Mouse (Mus musculus): ENCODE measurements around the gene Tex264.
A peak's percentile ranks its signal among the peaks of the same experiment; 100 is the strongest.

The Tex264 gene

DNA sequence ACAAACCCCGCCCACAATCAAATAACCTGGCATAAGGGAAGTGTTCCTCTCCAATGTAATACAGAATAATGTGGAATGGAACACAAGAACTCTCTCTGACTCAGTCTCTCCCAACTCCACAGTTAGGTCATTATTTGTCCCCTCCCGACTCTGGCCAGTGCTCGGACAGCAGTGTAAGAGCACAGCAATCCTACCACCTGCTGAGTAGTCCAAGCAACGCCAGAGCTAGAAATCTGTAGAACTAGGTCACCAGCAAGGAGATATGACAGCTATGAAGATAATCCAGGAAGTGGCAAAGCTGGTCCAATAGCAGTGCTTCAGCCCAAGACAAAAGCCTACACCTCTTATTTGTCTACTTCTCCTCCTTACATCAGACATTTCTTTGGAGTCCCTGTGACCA is 9.2 kb downstream of the Tex264 start:
- Histone ChIP-seq H3K4me3 (replicated peaks; ENCODE audit: low read length) (no peak overlapping the region), H3K36me3 (ENCODE audit: insufficient read depth, low read length) (peaks cover 90% of the 10 kb centered on the region), H3K9me3 (ENCODE audit: low read length) (no peaks in the 10 kb centered on the region), H3K4me1 (replicated peaks; ENCODE audit: low read depth, low read length) (peaks cover 38% of the 10 kb centered on the region), H3K27me3 (ENCODE audit: insufficient read depth, low read length) (no peaks in the 10 kb centered on the region)
- no peak for TF ChIP-seq POU5F1 (IDR thresholded peaks at IDR 0.05; ENCODE audit: borderline replicate concordance, low read length)
- TF ChIP-seq CTCF (conservative IDR thresholded peaks at IDR 0.05; ENCODE audit: low read length) = no peak
- no peak for TF ChIP-seq NANOG (IDR thresholded peaks at IDR 0.05; ENCODE audit: borderline replicate concordance, low read length)

DNA sequence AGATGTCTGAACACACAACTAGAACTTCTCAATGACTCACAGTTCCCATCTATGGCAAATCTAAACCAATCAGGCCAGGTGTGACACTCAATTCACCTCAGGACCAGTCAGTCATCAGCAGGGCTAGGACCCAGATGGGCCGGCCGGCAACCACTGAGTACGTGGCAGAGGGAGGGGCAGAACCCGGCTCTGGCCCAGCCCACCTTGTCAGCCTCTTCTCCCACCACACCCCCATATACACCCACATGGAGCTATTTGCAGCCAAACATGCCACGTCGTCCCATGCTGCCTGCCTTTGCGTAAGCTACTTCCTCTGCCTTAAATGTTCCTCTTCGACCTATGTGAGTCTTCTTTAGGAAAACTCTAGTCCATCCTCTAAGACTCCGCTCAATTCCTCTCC is 9.8 kb downstream of the Tex264 start:
- peaks cover 38% of the 10 kb centered on the region for H3K4me1 ChIP-seq (replicated peaks; ENCODE audit: low read depth, low read length)
- no peaks in the 10 kb centered on the region for H3K9me3 ChIP-seq (ENCODE audit: low read length)
- H3K36me3 ChIP-seq (ENCODE audit: insufficient read depth, low read length) = peaks cover 90% of the 10 kb centered on the region
- TF ChIP-seq POU5F1 (IDR thresholded peaks at IDR 0.05; ENCODE audit: borderline replicate concordance, low read length) (no peak), CTCF (conservative IDR thresholded peaks at IDR 0.05; ENCODE audit: low read length) (no peak), NANOG (IDR thresholded peaks at IDR 0.05; ENCODE audit: borderline replicate concordance, low read length) (no peak)
- H3K4me3 ChIP-seq (replicated peaks; ENCODE audit: low read length) = no peak overlapping the region
- no peaks in the 10 kb centered on the region for H3K27me3 ChIP-seq (ENCODE audit: insufficient read depth, low read length)

DNA sequence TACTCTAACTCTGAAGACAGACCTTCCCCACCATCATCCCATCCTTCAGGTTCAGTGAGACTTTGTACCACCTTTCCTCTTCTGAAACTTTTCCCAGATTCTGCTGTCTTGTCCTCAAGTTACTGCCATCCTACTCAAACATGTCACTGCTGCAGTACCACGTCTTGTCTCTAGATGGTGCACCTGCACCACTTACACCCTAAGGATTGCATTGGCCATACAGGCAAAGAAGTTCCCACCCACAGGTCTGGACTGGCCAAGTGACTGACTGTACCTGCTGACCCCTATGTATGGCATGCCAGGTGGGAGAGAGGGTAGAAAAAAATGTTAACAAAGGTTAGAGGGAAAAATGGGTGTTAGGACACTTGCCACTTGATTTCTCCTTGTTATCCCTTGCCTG is 10.2 kb downstream of the Tex264 start:
- peaks cover 38% of the 10 kb centered on the region for H3K4me1 ChIP-seq (replicated peaks; ENCODE audit: low read depth, low read length)
- TF ChIP-seq CTCF (conservative IDR thresholded peaks at IDR 0.05; ENCODE audit: low read length) (peak; percentile 97), POU5F1 (IDR thresholded peaks at IDR 0.05; ENCODE audit: borderline replicate concordance, low read length) (no peak)
- H3K9me3 ChIP-seq (ENCODE audit: low read length) = no peaks in the 10 kb centered on the region
- H3K36me3 ChIP-seq (ENCODE audit: insufficient read depth, low read length) = peaks cover 90% of the 10 kb centered on the region
- no peak overlapping the region for H3K4me3 ChIP-seq (replicated peaks; ENCODE audit: low read length)
- H3K27me3 ChIP-seq (ENCODE audit: insufficient read depth, low read length) = no peaks in the 10 kb centered on the region

DNA sequence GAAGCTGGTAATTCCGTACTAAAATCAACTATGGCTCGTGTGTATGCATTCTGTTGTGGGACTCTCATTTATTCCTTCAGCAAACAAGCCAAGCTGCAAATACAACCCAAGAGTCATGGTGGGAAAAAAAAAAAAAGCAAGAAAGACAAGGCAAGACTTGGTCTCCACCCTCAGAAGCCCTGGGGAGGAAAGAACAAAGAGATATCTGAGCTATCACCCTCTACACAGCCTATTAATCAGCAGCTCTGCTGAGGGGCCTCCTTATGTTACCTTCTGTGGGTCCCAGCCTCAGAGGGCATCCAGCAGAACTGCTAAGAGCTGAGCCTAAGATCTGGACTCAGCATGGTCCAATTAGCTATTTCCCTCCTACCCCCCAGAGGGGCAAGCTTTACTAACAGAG is 11.9 kb downstream of the Tex264 start:
- H3K9me3 ChIP-seq (ENCODE audit: low read length) = no peaks in the 10 kb centered on the region
- H3K36me3 ChIP-seq (ENCODE audit: insufficient read depth, low read length) = peaks cover 90% of the 10 kb centered on the region
- no peak overlapping the region for H3K4me3 ChIP-seq (replicated peaks; ENCODE audit: low read length)
- peaks cover 23% of the 10 kb centered on the region for H3K4me1 ChIP-seq (replicated peaks; ENCODE audit: low read depth, low read length)
- TF ChIP-seq NANOG (IDR thresholded peaks at IDR 0.05; ENCODE audit: borderline replicate concordance, low read length) (no peak), CTCF (conservative IDR thresholded peaks at IDR 0.05; ENCODE audit: low read length) (no peak), POU5F1 (IDR thresholded peaks at IDR 0.05; ENCODE audit: borderline replicate concordance, low read length) (no peak)
- H3K27me3 ChIP-seq (ENCODE audit: insufficient read depth, low read length) = no peaks in the 10 kb centered on the region

DNA sequence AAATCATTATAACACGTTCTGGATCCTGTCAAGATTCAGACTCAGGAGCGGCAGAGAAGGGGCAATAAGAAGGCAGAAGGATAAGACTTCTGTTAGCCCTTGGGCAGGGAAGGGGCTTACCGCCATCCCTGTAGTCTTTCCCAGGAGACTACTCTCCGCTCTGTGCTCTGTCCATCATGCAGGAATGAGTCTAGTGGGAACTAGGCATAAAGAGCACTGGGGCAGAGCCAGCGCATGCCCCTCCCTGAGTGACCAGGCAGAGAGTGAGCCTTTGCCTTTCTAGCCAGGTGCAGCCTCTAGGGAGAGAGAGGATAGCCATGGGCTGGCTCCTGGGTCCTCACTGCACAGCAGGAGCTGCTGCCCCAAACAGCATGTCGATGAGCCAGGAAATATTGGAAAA is 20.9 kb downstream of the Tex264 start:
- Histone ChIP-seq H3K9me3 (ENCODE audit: low read length) (no peaks in the 10 kb centered on the region), H3K4me1 (replicated peaks; ENCODE audit: low read depth, low read length) (peaks cover 49% of the 10 kb centered on the region), H3K36me3 (ENCODE audit: insufficient read depth, low read length) (peaks cover 100% of the 10 kb centered on the region), H3K27me3 (ENCODE audit: insufficient read depth, low read length) (no peaks in the 10 kb centered on the region), H3K4me3 (replicated peaks; ENCODE audit: low read length) (no peak overlapping the region)
- TF ChIP-seq POU5F1 (IDR thresholded peaks at IDR 0.05; ENCODE audit: borderline replicate concordance, low read length) = no peak
- no peak for TF ChIP-seq CTCF (conservative IDR thresholded peaks at IDR 0.05; ENCODE audit: low read length)
- no peak for TF ChIP-seq NANOG (IDR thresholded peaks at IDR 0.05; ENCODE audit: borderline replicate concordance, low read length)

DNA sequence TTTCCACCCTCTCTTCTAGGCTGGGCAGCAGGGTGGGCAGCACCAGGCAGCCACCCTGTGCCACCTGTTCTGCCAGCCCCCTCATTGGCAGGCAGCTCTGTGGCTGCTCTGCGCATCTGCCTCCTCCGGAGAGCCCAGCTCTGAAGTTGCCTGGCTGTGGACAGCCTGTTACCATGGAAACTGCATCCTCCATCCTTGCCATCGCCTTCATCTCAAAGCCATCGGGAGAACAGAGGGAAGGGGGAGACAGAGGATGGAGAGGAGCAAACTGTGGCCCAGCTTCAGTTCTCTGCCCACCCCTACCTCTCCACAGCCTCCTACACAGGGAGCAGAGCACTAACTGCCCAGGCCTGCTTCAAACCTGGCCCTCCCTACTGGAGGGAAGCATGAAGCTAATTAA is 21.3 kb downstream of the Tex264 start:
- Histone ChIP-seq H3K4me1 (replicated peaks; ENCODE audit: low read depth, low read length) (peaks cover 49% of the 10 kb centered on the region), H3K36me3 (ENCODE audit: insufficient read depth, low read length) (peaks cover 100% of the 10 kb centered on the region), H3K4me3 (replicated peaks; ENCODE audit: low read length) (no peak overlapping the region), H3K27me3 (ENCODE audit: insufficient read depth, low read length) (no peaks in the 10 kb centered on the region), H3K9me3 (ENCODE audit: low read length) (no peaks in the 10 kb centered on the region)
- no peak for TF ChIP-seq POU5F1 (IDR thresholded peaks at IDR 0.05; ENCODE audit: borderline replicate concordance, low read length)

DNA sequence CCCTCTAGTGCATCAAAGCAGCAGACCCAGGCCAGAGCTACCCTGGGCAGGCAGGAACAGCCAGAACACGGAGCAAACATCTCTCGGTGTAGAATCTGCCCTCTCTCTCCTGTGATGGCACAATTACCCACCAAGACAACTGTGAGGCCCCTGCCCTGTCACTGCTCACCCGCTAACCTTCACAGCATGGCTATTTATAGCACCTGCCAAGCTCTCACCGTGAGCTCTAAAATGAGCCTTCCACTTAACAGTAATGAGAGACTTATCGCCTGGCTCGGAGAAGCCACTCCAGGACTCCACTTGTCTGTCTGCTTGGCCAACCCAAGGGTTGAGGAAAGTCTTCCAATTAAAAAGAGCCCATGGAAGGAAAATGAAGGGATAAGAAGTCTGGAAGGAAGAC is 22.5 kb downstream of the Tex264 start:
- TF ChIP-seq POU5F1 (IDR thresholded peaks at IDR 0.05; ENCODE audit: borderline replicate concordance, low read length) = no peak
- no peak for TF ChIP-seq CTCF (conservative IDR thresholded peaks at IDR 0.05; ENCODE audit: low read length)
- TF ChIP-seq NANOG (IDR thresholded peaks at IDR 0.05; ENCODE audit: borderline replicate concordance, low read length) = no peak
- Histone ChIP-seq H3K9me3 (ENCODE audit: low read length) (no peaks in the 10 kb centered on the region), H3K27me3 (ENCODE audit: insufficient read depth, low read length) (no peaks in the 10 kb centered on the region), H3K4me1 (replicated peaks; ENCODE audit: low read depth, low read length) (peaks cover 49% of the 10 kb centered on the region), H3K36me3 (ENCODE audit: insufficient read depth, low read length) (peaks cover 100% of the 10 kb centered on the region), H3K4me3 (replicated peaks; ENCODE audit: low read length) (no peak overlapping the region)

DNA sequence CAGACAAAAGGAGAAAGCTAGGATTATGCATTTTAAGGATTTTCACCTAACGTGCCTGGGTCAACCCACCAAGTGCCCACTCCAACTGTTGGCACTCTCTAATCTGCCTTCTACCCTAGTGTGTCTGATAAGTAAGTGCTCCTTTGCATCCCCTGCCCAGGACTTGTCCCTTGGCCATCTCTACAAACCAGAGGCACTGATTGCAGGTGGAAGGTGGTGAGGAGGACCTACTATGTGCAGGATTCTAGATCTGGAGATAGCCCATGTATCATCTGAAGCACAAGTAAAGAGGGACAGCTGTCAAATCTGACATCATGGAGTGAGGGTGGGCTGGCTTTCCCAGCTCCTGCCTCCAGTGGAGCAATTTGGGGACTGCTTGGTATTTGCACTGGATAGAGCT is 25.8 kb downstream of the Tex264 start:
- Histone ChIP-seq H3K4me3 (replicated peaks; ENCODE audit: low read length) (no peak overlapping the region), H3K4me1 (replicated peaks; ENCODE audit: low read depth, low read length) (peaks cover 67% of the 10 kb centered on the region), H3K9me3 (ENCODE audit: low read length) (no peaks in the 10 kb centered on the region), H3K36me3 (ENCODE audit: insufficient read depth, low read length) (peaks cover 76% of the 10 kb centered on the region), H3K27me3 (ENCODE audit: insufficient read depth, low read length) (peaks cover 18% of the 10 kb centered on the region)
- no peak for TF ChIP-seq NANOG (IDR thresholded peaks at IDR 0.05; ENCODE audit: borderline replicate concordance, low read length)
- no peak for TF ChIP-seq CTCF (conservative IDR thresholded peaks at IDR 0.05; ENCODE audit: low read length)
- TF ChIP-seq POU5F1 (IDR thresholded peaks at IDR 0.05; ENCODE audit: borderline replicate concordance, low read length) = no peak

DNA sequence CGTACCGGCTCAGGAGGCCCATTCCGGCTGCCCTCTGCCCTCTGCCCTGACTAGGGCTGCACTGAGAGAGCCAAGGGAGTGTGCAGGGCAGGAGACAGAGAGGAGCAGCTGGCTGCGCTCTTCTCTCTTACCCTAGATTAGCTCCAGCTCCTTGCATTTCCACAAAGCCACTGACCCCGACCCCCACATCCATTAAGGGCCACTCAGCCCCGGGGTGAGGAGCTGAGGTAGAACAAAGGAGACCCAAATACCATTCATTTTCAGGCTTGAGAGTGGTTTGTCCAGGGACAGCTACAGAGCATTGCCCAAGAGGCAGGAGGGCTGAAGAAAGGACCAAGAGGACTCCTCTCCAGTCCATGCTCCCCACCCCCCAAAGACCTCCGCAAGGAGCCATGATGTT is 26.3 kb downstream of the Tex264 start:
- no peak overlapping the region for H3K4me3 ChIP-seq (replicated peaks; ENCODE audit: low read length)
- TF ChIP-seq POU5F1 (IDR thresholded peaks at IDR 0.05; ENCODE audit: borderline replicate concordance, low read length) (no peak), CTCF (conservative IDR thresholded peaks at IDR 0.05; ENCODE audit: low read length) (no peak), NANOG (IDR thresholded peaks at IDR 0.05; ENCODE audit: borderline replicate concordance, low read length) (no peak)

More for the DNA sequence above, 26.3 kb downstream of the Tex264 start:
- H3K27me3 ChIP-seq (ENCODE audit: insufficient read depth, low read length) = peaks cover 23% of the 10 kb centered on the region
- H3K9me3 ChIP-seq (ENCODE audit: low read length) = no peaks in the 10 kb centered on the region
- H3K36me3 ChIP-seq (ENCODE audit: insufficient read depth, low read length) = peaks cover 71% of the 10 kb centered on the region
- peaks cover 67% of the 10 kb centered on the region for H3K4me1 ChIP-seq (replicated peaks; ENCODE audit: low read depth, low read length)

Data from E14TG2a.4 (cell line).